Mouse (Mus musculus): Measurements from ENCODE around the gene Kctd17.

Kctd17 gene

GRCm38 (mm10) chr15:78414157-78414556 lies 14.2 kb upstream of the Kctd17 start:
- no peak for DNase-seq (ENCODE audit: low read depth, low spot score)

GRCm38 (mm10) chr15:78416937-78417336 lies 11.4 kb upstream of the Kctd17 start:
- no peak for DNase-seq (ENCODE audit: low read depth, low spot score)

- no peak for DNase-seq (ENCODE audit: low read depth, low spot score)
These were observed 8.0 kb upstream of the Kctd17 start for GRCm38 (mm10) chr15:78420395-78420794.

GRCm38 (mm10) chr15:78422046-78422956 lies 6.1 kb upstream of the Kctd17 start:
- peak; percentile 93 for DNase-seq (ENCODE audit: low read depth, low spot score)

- no peak for DNase-seq (ENCODE audit: low read depth, low spot score)
These were observed 3.9 kb upstream of the Kctd17 start for GRCm38 (mm10) chr15:78424507-78424906.

GRCm38 (mm10) chr15:78425230-78425629 lies 3.1 kb upstream of the Kctd17 start:
- no peak for DNase-seq (ENCODE audit: low read depth, low spot score)

GRCm38 (mm10) chr15:78429139-78429459 lies 735 bp downstream of the Kctd17 start:
- DNase-seq (ENCODE audit: low read depth, low spot score) = no peak

- DNase-seq (ENCODE audit: low read depth, low spot score) = no peak
These were observed 1.7 kb downstream of the Kctd17 start for GRCm38 (mm10) chr15:78429871-78430622.

- no peak for DNase-seq (ENCODE audit: low read depth, low spot score)
These were observed 2.5 kb downstream of the Kctd17 start for GRCm38 (mm10) chr15:78430874-78431273.

- DNase-seq (ENCODE audit: low read depth, low spot score) = no peak
These were observed 3.3 kb downstream of the Kctd17 start for GRCm38 (mm10) chr15:78431541-78432121.

- peak; percentile 53 for DNase-seq (ENCODE audit: low read depth, low spot score)
These were observed 6.6 kb downstream of the Kctd17 start for GRCm38 (mm10) chr15:78434896-78435520.

- DNase-seq (ENCODE audit: low read depth, low spot score) = no peak
These were observed 7.3 kb downstream of the Kctd17 start for GRCm38 (mm10) chr15:78435681-78436080.

GRCm38 (mm10) chr15:78436380-78437192 lies 8.2 kb downstream of the Kctd17 start:
- peak; percentile 64 for DNase-seq (ENCODE audit: low read depth, low spot score)

GRCm38 (mm10) chr15:78437237-78438017 lies 9.1 kb downstream of the Kctd17 start:
- DNase-seq (ENCODE audit: low read depth, low spot score) = no peak

- DNase-seq (ENCODE audit: low read depth, low spot score) = no peak
These were observed 9.6 kb downstream of the Kctd17 start for GRCm38 (mm10) chr15:78438018-78438394.

- DNase-seq (ENCODE audit: low read depth, low spot score) = no peak
These were observed 10.1 kb downstream of the Kctd17 start for GRCm38 (mm10) chr15:78438505-78438904.

- no peak for DNase-seq (ENCODE audit: low read depth, low spot score)
These were observed 10.6 kb downstream of the Kctd17 start for GRCm38 (mm10) chr15:78438973-78439372.

GRCm38 (mm10) chr15:78442231-78442630 lies 13.9 kb downstream of the Kctd17 start:
- DNase-seq (ENCODE audit: low read depth, low spot score) = no peak

- DNase-seq (ENCODE audit: low read depth, low spot score) = no peak
These were observed 15.5 kb downstream of the Kctd17 start for GRCm38 (mm10) chr15:78443857-78444256.

- no peak for DNase-seq (ENCODE audit: low read depth, low spot score)
These were observed 18.8 kb downstream of the Kctd17 start for GRCm38 (mm10) chr15:78447121-78447520.

Data from CD4-positive, CD25-positive, alpha-beta regulatory T cell, adult 2 months (primary cell).